Mouse (Mus musculus): ENCODE data around the gene Ntn4.
"Not testable (repeated sequence)": the region's sequence is repeated elsewhere in the genome, so short reads cannot be mapped to it uniquely, and the experiment has no call there.

The Ntn4 gene

DNA sequence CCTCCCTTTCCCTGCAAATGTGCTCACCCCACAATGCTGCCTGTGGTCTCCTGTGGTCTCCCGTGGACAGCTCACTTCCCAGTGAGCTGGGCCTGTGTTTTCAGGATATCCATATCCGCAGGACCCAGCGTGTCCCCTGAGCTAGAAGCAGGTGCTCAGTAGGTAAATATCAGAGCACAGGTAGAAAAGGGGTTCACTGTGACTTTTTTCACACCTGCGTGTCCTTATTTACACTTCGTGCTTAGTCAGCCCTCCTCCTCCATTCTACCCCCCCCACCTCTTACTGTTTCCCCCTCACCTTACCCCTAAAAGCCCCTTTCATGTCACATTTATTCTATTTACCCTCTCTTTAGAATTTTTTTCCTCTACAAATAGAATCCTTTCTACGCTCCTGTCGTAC, 42.7 kb downstream of the Ntn4 start:
- in situ Hi-C loops (cut with MboI, MseI): no loop called here

DNA sequence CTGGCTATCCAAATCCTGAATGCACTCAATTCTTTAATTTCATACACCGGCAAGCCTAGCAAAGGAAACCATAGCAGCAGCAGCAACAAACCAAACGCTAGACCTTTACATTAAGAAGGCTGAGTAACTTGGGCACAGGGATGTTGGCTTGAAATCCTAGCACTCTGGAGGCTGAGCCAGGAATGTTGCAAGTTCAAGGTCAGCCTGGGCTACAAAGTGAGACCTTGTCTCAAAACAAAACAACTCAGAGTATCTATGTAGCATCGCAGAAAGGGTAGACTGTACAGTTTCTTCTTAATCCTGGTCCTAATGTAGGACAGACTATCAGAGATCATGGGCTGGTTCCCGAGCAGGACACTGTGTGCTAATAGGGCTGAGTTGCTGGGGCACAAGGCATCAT, 43.4 kb downstream of the Ntn4 start:
- in situ Hi-C loops (cut with MboI, MseI): no loop called here

DNA sequence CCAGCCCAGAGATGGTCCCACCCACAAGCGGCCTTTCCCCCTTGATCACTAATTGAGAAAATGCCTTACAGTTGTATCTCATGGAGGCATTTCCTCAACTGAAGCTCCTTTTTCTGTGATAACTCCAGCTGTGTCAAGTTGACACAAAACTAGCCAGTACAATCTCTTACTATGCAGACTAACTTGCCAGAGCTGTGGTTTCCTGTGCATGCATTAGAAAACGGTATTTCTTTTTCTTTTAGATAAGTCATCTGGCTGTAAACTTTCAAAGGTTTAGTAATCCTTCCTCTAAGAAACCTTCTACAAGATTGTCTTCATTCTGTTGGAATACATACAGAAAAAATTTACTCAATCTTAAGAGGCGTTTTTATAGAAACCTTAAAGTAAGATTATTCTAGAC, 44.9 kb downstream of the Ntn4 start:
- in situ Hi-C loops (cut with MboI, MseI): not testable (repeated sequence)

DNA sequence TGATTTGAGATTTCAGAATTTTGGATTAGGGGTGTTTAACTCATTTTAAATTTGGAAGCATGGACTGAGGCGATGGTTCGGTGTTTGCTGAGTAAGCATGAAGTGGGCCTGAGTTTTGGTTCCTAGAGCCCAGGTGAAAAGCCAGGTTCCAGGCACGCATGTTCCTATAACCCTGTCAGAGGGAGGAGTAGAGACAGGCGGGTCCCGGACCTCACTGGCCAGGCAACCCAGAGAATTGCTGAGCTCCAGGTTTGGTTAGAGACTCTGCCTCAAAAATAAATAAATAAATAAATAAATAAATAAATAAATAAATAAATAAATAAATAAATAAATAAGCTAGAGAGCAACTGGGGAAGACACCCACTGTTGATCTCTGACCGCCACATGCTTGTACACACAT, 46.1 kb downstream of the Ntn4 start:
- in situ Hi-C loops (cut with MboI, MseI): no loop called here

DNA sequence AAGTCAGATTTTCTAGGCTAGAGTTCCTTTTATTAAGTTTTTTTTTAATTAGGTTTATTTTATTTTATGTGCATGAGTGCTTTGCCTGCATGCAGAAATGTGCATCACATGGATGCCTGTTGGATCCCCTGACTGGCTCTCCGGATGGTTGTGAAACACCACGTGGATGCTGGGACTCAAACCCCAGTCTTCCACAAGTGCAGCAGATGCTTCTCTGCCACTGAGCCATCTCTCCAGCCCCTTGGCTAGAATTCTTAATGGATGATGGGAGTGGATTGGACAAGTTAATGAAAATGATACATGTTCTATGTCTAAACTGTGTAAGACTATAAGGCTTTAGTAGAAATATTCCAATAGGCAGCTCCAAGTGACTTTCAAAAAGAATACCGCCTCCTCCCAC, 47.3 kb downstream of the Ntn4 start:
- in situ Hi-C loops (cut with MboI, MseI): no loop called here

DNA sequence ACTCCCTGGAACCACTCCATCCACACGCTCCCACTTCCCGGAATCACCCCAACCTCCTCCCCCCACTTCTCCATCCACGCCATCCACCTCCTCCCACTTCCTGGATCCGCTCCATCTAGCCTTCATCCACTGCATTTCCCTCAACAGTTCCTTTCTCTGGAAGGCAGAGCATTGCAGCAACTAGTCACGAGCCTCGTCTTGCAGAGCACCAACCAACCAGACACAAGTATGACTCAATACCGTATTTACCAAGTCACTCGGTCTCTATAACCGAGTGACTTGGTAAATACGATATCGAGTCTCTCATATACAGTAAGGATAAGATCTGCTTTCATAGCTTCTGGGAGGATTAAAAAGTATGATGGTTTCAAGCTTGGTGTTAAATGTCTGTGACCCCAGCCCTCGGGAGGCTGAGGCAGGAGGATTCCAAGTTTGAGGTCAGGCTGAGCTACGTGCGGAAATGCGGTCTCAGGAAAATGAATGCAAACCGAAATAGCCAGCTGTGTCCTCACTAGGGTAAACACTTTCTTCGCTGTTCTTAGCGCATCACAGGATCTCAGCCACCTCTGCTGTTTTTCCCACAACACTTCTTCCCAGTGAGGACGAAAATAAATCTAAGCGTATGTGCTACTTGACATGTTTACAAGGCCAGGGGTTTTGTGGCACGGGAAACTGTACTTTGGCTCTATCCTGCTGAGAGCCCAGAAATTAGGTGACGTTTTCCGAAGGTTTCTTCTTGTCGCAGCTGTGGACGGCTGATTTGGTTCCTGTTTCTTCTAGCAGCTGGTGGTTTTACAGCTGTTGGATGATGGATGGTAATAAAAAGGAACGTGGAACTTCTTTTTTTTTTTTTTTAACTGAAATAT, 48.1 kb downstream of the Ntn4 start:
- in situ Hi-C loops (cut with MboI, MseI): no loop called here

DNA sequence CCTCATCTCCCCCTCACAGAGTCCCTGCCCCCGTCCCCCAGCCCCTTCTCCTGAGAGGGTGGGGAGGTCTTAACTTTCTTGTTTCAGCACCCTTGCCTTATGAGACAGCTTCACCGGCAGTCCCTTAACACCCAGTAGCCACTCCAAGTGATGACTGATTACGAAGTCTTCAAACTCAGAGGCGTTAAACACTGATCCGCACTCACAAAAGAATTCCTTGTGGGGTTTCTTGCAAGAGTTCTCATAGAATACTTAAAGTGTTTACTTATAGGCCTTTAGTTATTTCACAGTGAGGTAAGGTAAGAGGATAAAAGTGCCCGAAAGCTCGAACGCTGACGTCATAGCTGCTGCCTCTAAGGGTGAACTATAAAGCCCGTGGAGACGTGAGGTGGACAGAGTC, 50.9 kb downstream of the Ntn4 start:
- in situ Hi-C loops (cut with MboI, MseI): no loop called here

DNA sequence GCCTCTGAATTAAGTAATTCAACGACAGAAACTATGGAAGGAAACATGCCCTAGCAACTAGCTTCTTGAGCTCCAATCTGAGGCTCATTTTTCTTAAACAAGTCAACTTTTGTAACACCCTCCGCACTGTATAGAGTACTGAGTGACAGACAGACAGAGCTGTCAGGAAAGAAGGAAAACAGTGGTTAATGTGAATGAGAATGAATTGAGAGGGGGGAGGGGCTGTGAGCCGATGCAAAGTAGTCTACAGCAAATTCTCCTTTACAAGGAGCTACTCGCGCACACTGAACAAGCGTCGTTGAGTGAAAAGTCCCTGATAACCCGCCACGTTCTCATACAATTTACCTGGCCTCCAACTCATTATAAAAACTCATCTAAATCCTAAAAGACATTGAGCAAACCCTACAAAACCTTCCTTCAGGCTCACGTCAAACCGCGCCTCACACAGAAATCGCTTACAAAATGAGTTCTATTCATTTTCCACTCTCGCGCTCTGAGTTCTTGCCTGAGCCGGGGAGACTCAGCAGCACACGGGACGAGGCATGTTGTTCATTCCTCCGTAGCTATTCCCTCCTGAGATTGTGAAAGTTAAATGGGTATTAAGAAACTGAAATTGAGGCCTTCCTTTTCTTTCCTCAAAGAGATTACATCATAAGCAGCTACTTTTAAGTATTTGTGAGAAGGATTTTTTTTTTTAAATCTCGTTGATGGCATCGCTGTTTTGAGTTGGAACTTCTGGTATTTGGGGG, 54.7 kb downstream of the Ntn4 start:
- in situ Hi-C loops (cut with MboI, MseI): no loop called here

DNA sequence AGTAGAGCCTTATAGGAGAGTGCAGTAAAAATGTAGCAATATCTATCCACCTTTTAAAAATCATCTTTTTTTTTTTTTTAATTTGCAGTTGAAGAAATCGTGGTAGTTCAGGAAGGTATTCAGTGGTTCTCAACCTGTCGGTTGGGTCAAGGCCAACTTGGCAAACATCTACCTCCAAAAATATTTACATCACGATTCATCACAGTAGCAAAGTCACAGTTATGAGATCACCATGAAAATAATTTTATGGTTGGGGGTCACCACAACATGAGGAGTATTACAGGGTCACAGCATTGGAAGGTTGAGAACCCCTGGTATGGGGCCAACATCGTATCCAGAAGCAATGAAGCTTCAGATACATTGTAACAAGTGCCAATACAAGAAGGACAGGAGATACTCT, 55.5 kb downstream of the Ntn4 start:
- in situ Hi-C loops (cut with MboI, MseI): no loop called here

DNA sequence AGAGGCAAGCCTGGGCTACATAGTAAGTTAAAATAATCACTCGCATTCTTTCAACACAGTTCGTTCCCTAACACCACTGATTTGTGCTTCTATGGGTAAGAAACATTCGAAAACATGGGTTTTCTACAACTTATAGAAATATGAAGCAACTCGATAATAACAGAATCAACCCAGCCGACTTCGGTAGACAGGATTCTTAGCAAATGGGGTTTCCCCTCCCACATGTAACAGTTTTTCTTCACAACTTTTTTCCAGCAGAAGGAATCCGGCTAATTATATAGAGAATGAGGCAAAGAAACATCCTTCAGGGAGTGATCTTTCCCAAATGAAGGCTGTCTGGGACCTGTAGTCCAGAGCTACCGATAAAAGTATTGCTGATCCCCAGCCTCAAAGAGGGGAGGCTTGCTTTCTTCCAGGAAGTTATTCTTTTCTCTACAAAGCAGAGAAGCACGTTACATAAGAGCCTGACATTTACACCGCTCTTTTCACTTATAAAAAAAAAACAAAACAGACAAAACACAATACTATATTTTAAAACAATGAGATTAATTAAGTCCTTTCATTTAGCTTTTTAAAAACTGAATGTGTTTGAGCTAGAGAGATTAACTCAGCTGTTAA, 57.5 kb downstream of the Ntn4 start:
- in situ Hi-C loops (cut with MboI, MseI): no loop called here

DNA sequence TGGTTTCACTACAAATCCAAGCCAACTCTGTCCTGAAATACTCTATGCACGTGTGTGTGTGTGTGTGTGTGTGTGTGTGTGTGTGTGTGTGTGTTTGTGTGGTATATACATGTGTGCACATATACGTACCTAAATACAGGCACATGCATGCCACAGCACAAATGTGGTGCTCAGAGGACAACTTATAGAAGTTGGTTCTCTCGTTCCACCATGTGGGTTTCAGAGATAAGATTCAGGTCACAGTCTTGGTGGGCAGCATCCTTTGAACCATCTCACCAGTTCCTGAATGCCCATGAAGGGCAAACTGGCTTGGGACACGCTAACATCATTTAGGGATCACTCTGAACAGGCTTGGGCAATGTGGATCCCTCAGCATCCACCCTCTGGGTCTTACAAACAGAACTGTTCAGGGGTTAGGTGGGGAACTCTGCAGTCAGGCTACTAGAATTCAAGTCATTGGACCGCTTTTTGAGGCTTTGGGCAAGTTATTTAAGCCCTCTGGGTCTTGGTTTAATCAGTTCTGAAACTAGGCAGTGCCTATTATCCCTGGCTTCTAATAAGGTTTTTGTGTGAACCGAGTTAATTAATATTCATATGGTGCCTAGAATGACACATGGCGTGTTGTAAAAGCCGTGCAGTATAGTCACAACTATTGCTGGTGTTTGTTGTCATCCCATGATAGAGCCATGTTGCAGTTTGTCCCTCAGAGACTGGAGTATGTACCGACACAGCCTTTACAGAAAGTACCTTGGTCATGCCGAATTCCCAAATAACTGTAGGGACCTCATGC, 59.4 kb downstream of the Ntn4 start:
- in situ Hi-C loops (cut with MboI, MseI): no loop called here

DNA sequence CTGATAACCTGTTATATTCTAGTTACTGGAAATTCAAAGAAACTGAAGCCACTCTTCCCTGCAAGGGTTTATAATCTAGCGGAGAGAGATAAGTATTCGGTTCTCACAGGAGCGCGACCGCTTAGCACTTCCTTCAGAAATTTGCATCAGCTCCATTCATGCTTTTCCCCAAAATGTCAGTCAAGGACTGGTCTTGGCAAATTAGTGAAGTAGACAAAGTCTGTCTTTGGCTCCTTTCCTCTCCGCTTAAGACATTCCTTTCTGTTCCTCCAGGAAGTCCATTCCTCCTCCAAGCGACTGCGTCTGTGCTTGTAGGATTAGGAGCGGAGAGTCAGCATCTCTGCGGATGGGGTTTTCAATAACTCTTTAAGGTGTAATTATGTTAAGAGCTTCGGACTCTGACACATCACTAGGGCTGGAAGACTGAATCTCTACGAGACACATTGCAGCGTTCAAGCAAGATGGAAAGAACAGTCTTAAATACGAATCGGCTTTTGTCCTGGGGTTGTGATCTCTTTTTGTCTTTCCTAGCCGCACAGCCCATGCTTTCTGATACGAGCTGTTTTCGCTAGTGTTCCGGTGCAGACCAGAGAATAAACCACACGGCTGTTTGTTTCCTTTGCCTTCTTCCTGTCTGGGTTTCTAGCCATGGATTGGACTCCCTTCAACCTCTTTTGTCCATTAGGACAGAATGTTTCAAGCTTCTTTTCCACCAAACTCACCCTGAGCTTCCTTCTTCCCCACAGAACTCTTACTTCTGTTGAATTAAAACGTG, 60.3 kb downstream of the Ntn4 start:
- in situ Hi-C loops (cut with MboI, MseI): no loop called here

DNA sequence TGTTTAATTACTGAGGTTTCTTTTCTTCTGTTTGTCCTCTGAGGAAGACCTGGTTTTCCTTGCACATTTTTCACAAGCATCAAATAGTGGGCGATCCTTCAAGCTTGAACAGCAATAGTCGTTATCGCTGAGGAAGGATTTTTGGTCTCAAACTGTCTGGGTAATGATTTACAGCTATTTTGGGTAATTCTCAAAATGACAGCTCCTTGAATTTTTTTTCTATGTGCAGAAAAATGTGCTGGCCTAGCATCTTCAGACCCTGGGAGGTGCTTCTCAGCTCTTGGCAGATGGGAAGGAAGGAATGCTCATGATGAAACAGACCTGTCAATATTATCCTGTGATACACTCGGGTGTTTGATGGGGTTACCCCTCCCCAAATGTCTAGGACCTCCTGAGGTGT, 63.5 kb downstream of the Ntn4 start:
- in situ Hi-C loops (cut with MboI, MseI): no loop called here

DNA sequence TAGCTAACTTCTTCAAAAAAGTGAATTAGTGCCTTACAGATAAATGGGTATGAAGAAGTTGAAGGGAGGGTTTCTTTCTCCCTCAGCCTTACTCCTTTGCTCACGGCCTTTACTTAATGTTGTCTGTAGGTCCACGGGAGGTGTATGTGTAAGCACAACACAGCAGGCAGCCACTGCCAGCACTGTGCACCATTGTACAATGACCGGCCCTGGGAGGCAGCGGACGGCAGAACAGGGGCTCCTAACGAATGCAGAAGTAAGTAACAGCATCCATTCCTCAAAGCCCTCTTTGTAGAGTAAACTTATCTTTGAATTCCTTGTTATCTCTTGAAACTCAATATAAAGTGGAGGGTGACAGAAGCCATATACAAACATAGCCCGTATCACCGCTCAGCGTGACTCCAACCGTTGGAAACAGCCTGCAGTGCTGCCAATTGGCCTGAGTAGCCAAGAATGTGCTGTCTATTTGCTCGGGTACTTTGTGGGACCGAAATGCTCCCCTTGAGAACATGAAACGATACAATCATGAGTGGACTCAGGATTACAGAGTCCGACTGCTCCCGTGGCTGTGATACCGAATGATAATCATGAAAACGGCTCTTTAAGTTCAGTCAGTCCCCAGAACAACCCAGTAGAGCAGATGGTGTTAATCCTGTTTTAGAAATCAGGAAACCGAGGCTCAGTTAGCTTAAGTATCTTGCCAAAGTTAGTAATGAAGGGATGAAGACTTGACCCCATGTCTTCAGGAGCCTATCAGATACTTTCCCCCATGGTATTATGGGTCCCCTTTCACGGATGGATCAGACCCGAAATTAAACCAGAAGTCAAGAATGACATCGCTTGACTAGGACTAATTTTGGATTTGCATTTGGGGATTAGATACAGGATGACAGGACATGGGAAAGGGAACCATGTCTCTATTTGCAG, 66.9 kb downstream of the Ntn4 start:
- in situ Hi-C loops (cut with MboI, MseI): no loop called here

DNA sequence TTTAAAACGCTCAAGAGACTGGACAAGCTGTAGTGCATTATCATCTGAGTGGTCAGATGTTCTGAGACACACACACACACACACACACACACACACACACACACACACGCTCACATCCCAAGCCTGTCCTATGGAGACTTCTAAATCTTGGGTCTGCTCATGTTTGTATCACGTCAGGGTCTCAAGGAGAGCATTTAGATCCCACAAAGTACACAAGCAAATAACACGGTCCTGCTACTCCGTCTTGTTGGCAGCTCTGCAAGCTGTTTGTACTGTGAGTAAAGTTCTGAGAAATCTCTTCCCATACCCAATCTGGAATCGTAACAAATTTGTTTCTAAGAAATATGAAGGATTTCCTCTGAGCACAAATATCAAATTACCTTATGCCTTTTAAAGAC, 67.6 kb downstream of the Ntn4 start:
- in situ Hi-C loops (cut with MboI, MseI): no loop called here

DNA sequence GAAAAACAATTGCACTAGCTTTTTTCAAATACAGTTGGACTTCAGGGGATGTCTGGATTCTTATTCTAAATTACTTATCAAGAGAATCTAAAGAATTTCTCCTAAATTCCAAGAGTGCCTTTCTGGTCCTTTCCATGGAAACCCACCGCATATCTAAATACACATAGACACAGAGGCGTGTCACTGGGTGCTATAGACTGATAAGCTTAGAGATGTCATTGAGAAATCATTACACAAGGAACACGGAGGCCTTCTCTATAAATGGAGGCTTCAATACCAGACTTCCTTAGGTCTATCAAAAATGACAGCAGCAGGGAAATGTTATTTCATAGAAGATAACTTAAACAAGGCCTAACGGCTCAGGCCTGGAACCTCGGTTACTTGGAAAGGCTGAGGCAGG, 68.0 kb downstream of the Ntn4 start:
- in situ Hi-C loops (cut with MboI, MseI): no loop called here

DNA sequence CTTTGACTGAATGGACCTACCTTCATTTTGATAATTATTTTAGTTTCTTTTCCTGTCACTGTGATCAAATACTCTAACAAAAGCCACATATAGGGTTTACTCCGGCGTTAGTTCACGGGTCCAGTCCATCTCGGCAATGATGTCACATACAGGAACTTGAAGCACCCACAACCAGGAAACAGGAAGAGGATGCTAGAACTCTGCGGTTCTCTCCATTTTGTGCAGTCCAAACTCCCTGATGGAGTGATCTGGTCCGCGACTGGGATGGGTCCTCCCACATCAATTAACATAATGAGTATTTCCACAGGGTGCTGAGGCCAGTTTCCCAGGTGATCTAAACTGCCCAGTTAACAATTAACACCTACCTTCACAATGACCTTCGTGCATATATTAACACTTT, 69.1 kb downstream of the Ntn4 start:
- in situ Hi-C loops (cut with MboI, MseI): no loop called here

DNA sequence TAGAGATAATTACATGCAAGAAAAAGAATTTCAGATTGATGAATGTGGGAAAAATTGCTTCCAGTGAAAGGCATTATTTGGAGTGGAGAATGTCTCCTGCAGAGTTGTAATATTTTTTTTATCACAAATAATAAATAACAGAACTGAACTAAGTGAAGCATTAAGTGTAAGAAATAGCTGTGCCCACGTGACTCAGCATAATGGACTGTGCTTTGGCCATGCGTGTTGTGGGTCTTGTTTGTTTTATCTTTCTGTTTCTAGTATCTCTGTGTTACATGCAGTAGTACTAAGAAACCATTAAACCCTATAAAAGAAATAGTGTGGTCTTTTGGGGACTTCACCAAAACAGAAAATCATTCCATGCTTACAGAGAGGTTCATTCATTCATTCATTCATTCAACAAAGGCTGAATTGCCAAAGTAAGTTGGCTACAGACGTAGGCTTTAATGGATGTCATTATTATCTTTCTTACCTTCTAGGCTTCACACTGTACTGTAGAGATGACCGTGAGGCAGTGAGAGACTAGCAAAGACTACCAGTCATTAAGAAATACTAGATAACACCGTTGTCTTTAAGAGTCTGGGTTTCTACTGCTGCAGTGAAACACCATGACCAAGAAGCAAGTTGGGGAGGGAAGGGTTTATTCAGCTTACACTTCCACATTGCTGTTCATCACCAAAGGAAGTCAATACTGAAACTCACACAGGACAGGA, 81.3 kb downstream of the Ntn4 start:
- in situ Hi-C loops (cut with MboI, MseI): no loop called here

DNA sequence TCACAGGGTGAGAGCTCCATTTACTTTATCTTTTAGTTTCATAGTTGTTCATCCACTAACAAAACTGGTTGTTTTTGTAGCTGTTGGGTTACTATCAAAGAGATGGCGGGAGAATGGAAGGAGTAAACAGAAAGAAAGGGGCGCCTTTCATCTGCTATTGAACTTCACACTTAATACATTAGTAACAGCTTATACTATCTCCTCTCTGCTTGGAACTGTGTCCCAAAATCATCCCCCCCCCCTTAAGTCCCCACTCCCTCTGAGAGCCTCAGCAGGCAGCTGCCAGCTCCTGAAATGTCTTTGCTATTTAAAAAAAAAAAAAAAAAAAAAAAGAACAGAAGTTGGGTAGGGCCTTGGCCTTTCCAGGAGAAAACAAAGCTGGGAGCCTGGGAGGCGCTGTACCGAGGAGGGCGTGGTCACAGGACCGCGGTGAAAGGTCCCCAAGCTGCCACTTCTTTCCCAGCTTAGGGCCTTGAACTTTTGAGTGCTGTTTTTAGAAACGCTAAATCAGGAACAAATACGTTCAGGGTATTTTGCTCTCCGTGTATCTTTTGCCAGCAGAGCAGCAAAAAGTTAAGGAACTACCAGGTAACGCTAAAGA, 83.6 kb downstream of the Ntn4 start:
- in situ Hi-C loops (cut with MboI, MseI): no loop called here

Data from T-helper 2 cell (primary cell).